Mouse (Mus musculus) brain, embryonic 18.5 days (tissue): Measurements from ENCODE around the gene Hc.

Source experiments
- DNase-seq: peaks from one replicate; pipeline ENCODE4 v3.0.0-alpha.2; 2012; ENCODE audit warnings: low read depth, low spot score

Hc gene

GRCm38 (mm10) chr2:34976945-34977658 lies 84.1 kb downstream of the Hc start:
- no peak for DNase-seq

DNA sequence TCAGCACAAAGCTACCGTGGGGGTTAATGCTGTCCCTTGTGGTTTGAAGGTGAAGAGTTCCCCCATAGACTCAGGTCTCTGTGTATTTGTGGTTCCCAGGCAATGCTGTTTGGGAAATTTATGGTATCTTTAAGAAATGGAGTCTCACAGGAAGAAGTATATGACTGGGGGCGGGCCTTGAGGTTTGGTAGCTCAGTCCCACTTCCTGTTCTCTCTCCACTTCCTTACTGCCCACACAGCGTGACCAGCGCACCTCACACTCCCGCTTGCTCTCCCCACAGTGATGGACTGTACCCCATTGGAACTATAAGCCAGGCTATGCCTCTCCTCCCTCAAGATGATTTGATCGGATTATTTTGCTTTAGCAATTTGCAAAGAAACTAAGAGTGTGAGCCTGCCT lies 84.8 kb downstream of the Hc start:
- DNase-seq = no peak

DNA sequence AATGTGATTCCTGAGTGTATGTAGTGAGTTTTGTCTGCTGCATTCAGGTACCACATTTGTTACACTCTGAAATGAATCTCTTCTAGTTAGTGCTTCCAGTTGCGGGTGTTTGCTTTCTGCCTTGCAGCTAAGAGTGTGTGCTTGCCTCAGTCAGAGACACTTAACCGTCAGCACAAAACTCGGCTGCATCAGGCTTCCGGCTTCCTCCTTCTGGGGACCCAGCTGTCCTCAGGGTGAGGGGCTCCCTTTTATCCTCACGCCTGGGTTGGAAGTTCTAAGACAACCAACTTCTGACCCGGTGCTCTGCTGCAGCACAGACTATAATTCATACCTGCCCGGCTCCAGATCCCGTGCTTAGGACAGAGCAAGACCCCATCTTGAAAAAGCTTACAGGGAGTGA lies 88.2 kb downstream of the Hc start:
- DNase-seq = no peak

GRCm38 (mm10) chr2:34971080-34971888 lies 90.0 kb downstream of the Hc start:
- DNase-seq = no peak

- DNase-seq = no peak
These were observed 91.0 kb downstream of the Hc start for GRCm38 (mm10) chr2:34970092-34970750.

- DNase-seq = no peak
These were observed 92.1 kb downstream of the Hc start for GRCm38 (mm10) chr2:34969166-34969565.

GRCm38 (mm10) chr2:34966243-34966934 lies 94.8 kb downstream of the Hc start:
- DNase-seq = no peak

GRCm38 (mm10) chr2:34965806-34966205 lies 95.4 kb downstream of the Hc start:
- no peak for DNase-seq

DNA sequence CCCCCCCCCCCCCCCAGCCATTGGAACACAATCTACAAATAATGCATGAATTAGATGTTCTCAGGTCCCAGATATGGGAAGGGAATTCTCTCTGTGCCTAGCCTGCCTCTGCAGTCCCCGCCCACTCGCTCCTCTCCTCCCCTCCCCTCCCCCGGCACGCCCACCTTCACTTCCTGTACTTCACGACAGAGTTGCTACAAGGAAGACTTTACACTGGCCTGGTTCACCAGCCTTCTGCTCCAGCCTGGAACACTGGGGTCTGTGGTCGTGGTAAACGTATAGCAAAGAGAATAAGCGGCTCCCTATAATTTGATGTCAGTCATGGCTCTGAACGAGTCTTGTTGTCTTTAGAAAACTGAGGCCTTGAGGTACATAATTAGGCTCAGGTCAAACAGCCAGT lies 95.9 kb downstream of the Hc start:
- no peak for DNase-seq

DNA sequence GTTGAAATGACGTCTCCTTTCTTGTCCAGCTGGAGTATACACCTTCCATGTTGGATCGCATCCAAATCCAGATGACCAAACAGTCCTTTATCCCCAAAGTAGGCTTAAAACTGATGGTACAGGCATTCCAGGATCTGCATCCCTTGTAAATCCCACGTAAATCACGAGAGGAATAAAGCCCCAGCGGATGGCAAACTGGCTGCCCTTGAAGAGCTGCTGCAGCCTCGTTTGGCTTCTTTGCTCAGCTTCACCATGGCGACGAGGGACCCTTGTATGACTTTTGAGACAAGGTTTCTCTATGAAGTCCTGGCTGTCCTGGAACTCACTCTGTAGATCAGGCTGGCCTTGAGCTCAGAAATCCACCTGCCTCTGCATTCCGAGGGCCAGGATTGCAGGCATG lies 96.6 kb downstream of the Hc start:
- DNase-seq = no peak

DNA sequence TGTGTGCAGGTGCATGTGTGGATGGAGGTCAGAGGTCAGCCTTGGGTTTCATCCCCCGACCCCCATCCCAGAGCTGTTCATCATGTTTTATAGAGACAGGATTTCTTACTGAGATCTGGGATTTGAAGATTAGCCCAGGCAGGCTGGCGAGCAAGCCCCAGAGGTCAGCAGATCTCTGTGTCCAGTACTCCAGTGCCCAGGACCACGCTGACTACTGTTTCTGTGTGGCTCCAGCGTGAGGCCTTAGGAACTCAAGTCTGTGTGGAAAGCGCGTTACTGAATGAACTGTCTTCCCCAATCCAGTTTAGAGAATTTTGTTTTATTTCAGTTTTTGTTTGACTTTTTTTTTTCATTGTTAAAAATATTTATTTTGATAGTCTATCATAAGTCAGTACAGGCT lies 97.0 kb downstream of the Hc start:
- no peak for DNase-seq

DNA sequence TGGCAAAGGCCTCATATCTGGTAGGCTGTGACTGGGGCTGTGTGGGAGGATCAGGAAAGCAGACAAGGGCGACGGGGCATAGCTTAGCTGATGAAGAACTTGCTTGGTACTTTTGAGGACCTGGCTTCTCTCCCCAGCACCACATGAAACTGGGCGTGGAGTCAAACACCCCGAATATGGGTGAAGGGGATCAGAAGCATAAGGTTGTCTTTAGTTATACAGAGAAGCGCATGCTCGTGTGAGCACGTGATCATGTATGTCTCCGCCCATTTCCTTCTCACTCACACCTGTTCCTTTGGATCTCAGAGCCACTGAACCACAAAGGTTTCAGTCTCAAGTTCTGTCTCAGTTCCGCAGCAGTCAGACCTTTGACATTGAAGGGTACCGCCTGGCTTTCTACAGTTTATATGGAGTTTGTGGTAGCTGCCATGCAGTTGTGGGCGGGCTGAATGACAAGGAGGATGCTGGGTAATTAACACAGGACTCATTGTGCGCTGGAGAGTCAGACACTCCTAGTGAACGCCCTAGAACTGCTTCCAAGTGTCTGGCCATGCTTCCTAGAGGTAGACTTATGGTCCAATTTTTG lies 97.8 kb downstream of the Hc start:
- DNase-seq = no peak

DNA sequence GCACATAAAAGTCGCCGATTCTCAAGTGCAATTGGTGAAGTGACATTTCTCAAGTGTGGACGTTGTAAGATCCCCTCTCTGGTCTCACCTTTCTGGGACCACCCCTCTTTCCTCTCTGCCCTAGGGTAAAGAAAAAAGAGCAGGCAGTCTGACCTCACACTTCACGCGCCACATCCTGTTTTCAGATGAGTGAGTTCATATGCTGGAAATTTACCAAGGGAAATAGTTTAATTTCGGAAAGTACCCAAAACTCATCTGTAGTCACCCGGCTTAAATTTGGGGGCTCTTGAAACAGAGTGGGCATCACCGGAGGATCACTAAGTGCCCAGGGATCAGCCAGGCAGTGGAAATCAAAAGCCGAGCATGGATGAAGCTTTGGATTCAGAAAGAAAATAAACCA lies 98.3 kb downstream of the Hc start:
- no peak for DNase-seq

DNA sequence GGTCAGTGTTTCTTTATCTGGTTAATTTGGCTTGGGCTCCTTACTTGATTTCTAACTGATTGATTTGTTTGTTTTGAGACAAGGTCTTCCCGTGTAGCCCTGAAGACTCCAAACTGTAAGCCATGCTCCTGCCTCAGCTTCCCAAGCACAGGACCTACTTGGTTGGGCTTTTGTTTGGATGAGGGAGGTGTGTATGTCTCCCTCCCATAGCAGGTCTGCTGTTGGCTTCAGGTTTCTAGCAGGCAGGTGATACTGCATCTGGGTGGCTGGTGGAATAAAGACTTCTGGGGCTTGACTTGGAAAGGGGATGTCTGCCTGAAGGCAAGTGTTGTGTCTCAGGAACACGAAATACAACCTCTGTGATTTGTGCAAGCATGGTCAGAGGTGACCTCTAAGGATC lies 99.0 kb downstream of the Hc start:
- DNase-seq = no peak

GRCm38 (mm10) chr2:34961481-34962036 lies 99.7 kb downstream of the Hc start, which contains the start of gene Traf1:
Gene Traf1, minus strand, starts transcription at chr2:34961772.
- DNase-seq = no peak

GRCm38 (mm10) chr2:34960966-34961365 lies 100.3 kb downstream of the Hc start:
- no peak for DNase-seq

DNA sequence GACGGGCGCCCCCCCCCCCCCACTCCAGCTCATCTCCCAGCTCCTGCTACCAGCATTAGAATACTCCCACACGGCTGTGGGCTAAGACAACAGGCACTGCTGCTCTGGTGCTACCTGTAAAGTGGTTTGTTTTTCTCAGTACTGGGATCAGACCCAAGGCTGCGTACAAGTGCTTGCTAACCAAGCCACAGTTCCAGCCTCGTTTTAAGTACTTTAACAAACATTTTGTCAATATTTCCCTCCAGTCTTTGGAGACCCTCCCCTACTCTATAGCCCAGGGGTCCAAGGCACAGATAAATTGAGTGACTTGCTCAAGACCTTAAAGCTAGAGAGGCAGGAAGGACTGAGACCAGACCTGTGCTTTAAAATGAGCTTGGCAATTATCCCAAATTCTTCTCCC lies 100.8 kb downstream of the Hc start:
- DNase-seq = no peak

GRCm38 (mm10) chr2:34958582-34958981 lies 102.7 kb downstream of the Hc start:
- no peak for DNase-seq

DNA sequence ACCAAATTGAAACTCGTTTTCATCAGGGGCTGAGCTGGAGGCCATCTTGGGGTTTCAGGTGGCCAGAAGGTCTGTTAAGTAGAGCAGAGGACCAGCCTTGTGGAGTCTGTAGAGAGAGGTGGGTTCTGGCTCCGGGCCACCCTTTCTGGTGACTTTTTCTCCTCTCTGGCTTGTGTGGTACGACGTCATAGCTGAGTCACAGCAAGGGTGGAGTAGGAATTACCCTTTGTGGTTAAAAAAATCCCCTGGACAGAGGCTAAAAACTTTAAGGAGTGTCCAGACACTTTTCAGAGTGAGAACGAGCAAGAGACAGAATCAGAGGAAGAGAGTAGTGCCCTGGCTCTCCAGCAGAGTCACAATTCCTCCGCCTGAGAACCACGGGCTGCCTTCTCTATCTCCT lies 103.2 kb downstream of the Hc start:
- DNase-seq = no peak

- no peak for DNase-seq
These were observed 103.8 kb downstream of the Hc start for GRCm38 (mm10) chr2:34957405-34957804.

- no peak for DNase-seq
These were observed 104.3 kb downstream of the Hc start for GRCm38 (mm10) chr2:34956941-34957340.
